Mouse (Mus musculus): ENCODE results near the gene Mapk9.

Mapk9 gene

DNA sequence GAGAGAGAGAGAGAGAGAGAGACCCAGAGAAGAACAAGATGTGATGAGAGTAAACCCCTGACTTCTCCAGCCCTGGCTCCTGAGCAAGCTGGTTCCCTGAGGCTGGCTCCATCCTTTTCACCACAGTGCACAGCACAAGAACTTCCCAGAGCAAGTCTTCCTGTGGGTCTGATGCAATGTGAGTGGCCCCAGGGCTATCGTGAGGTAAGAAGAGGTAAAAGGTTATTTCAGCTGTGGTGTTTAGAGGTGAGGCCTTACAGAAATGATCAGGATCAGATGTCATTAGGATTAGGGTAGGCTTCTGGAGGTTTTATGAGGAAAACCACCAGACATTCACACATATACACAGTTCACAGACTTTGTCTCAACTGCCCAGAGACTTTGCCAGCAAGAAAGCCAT lies 4.7 kb upstream of the Mapk9 start:
- DNase-seq = no peak

DNA sequence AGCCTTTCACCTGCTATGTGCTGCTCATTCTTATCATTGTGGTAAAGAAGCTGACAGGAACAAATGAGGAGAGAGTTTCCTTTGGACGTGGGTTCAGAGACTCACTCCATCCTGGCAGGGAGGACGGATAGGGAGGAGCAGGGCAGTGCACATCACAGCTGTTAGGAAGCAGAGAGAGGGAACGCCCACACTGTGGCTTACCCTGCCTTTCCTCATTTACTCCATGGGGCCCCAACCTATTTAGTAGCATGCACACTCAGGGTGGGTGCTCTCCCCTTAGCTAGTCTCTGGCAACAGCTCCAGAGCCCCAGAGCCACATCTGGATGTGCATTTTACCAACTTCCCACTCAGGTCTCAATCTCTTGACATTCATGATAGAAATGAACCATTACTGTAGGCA lies 3.8 kb upstream of the Mapk9 start:
- no peak for DNase-seq

DNA sequence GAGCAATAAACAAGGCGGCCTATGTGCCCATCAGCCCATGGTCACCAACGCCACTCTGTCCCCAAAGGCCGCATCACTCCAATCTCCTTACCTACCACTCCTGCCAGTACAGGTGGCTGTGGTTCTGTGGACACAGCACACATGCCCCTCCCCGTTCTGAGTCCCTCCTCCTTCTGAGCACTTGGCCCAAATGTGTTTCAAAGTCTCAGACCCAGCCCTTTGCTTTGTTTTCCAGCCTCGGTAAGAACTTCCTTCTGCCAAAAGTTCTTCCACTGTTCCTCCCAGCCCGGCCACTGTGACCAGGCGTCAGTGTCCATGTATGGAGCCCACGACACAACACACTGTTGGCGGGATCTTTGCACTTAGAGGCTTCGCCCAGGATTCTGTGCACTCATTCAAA lies 2.2 kb upstream of the Mapk9 start:
- no peak for DNase-seq

DNA sequence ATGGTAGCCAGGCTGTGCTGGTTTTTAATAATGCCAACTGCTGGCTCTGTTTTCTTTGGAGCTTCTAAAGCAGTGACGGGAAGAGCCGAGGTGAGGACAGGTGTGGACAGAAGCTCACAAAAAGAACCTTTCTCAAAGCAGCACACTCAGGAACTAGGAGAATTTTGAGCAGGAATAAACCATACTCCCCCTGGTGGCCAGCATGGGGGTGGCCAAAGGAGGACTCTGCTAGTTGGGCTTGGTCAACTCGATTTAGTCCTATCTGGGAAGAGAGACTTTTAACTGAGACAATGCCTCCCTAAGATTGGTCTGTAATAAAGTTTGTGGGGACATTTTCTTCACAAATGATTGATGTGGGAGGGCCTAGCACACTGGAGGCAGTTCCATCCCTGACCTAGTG lies 1.6 kb upstream of the Mapk9 start:
- peak; percentile 86 to 88 for DNase-seq

DNA sequence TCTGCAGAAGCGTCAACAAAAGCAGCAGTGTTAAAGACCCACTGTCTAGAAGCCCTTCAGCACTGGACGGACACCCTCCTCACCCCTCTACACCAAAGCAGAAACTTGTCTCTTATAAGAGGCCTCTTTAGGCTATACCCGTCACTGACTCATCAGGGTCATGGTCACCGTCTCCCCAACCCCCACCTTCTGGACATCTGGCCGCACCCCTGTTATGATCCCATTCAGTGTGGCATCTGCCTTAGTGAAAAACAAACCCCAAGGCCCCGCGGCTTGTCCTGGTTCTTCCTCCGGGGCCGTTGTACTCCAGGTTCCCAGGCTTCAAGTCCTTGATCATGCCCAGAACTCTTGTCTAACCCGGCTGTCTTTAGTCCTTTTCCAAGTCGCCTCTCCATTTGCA lies 593 bp upstream of the Mapk9 start:
- no peak for DNase-seq

DNA sequence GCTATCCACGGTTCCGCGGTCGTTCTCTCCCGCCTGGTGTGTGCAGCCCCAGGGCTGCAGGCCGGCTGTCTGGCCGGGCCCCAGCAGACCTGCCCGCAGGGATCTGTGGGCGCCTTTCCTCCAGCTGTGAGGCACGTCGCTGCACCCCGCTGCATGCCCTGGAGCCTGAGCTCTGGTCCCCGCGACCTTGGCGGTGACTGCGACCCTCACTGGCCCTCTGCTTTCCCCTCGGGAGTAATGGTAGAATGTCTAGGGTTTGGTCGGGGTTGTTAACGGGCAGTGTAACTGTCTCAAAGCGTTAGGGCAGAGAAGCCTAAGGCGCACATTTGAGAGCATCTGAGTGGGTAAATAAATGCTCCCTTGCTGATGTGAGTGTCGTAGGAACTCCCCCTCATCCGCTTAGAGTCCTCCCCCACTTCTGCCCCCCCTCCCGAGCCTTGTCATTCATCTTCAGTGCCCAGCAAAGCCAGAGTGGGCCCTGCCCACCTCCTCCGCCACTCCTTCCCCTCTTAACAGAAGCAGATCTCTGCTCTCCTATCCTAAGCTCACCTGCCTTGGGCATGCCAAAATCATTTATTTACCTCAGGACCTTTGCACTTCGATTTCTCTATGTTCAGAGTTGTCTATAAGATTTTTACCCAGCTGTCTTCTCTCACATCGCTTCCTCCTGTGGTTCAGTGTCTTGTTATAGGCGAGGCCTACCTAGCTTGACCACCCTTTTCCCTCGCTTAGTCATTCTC lies 690 bp downstream of the Mapk9 start:
- DNase-seq = peak in 1 of 2 experiments; percentile 48

DNA sequence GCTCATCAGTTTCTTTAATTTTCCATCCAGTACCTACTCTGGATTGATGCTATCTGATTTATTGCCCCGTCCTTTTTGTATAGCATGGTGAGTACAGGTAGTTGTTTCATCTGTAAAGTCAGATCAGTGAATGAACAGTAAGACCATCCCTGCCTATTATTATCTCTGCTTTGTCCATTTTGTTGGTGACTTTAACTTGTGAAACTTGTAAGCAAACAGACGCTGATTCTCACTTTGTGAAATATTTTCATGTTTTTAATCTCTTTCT lies 1.2 kb downstream of the Mapk9 start:
- DNase-seq = no peak

DNA sequence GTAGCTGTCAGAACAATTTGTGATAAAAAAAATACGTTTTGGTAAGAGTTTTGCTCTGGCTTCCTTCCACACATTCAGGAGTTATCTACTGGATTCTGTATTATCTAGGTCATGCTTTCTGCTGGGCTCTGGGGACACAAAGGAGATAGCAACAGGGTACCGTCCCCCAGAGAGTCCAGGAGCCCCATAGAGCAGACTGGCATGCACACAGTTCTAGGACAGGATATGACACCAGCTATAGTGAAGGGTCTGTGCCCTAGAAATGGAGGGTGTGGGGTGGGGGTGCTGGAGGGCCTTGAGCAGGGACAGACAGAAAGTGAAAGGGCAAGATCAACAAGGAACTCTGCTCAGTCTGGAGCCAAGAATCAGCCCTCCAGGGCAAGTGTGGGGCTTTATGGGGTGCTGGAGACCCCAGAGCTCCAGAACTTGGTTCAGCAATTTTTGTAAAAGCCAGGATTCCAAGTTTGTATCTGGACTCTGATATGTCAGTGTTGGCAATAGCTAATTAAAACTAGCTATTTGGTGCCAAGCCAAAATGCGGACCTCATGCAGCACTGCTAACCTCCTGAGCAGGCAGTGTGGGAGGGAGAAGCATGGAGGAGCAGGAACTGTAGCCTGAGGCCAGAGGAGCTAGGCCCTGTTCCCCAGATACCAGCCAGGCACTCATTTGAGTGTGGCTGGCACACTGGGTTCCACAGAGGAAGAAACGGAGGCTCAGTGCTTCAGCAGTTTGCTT lies 1.7 kb downstream of the Mapk9 start:
- DNase-seq = peak in 1 of 2 experiments; percentile 32

DNA sequence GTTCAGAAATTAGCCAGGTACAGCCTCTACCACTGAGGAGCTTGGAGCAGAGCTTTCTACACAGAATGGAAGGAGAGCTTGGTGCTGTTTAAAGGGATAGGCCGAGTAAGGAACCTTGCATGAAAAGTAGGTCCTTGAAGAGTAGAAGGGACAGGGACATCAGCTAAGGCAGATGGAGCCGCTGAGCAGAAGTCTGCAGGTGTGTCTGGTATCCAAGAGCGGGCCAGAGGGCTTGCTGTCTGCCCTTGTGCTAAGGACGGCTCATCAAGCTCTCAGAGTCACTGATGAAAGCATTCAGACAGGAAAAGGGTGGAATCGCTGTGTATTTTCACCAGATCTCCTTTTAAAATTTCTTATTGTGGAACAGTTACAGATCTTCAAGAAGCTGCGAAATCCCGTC lies 3.8 kb downstream of the Mapk9 start:
- no peak for DNase-seq

DNA sequence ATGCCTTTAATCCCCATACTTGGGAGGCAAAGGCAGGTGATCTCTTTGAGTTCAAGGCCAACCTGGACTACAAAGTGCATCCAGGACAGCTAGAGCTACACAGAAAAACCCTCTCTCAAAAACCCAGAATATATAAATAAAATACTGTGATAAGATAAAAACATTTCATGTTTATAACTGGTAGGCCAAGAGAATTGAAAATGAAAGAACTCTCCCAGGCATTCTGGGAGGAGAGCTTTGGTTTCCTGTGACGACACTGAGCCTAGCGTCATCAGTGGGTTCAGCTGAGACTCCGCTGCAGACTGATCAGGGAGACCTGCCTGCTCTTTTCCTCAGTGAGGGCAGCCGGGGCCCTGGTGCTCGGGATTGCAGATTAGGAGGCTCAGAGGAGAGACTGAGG lies 8.6 kb downstream of the Mapk9 start:
- no peak for DNase-seq

DNA sequence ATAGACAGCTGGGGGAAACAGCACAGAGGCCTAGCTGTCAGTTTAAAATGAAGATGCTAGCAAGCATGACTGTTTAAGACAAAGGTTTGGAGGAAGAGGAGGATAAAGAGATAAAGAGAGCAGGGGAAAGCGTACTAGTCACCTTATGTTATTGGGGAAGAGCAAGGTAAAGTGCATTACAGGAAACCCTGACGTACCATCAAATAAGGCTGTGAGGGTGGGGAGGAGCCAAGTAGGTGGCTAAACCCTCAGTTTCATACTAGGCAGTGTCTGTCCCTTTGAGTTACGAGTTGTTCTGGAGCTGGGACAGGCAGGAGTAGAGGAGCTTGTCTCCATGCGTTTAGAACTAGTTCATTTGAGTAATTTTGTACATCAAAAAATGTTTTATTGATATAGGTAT lies 14.6 kb downstream of the Mapk9 start:
- DNase-seq = no peak

DNA sequence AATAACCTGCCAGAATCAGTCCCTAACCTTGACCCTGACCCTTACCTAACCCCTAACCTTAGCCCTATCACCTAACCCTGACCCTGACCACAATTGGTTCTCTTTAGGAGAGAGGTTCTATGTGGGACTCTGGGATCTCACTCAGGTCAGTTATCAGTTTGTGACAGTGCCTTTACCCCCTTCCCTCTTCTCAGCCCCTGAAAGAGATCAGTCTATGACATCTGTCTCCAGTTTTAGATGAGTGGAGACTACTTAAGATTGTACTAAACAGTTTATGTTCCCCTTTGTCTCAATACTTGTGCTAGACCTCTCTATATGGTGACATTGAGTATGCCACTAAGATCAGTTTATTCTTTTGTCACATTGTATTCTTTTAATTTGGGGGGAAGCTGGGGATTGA lies 17.4 kb downstream of the Mapk9 start:
- no peak for DNase-seq

DNA sequence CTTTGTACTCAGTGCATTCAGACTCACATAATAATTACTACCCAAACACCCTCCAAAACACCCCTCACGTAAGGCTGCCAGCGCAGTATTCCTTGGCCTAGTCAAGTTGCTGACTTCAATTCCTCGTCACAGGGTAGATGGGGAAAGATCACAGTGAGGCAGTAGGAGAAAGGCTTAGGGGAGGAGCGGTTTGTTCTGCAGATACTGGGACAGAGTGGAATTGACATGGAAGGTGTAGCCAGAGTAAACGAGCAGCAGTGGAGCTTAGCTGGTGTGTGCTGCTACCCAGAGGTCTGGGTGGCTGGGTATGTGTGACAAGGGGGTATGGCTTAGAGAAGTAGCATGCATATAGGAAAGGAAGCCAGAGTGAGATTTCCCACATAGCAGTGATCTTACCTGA lies 20.8 kb downstream of the Mapk9 start:
- DNase-seq = no peak

DNA sequence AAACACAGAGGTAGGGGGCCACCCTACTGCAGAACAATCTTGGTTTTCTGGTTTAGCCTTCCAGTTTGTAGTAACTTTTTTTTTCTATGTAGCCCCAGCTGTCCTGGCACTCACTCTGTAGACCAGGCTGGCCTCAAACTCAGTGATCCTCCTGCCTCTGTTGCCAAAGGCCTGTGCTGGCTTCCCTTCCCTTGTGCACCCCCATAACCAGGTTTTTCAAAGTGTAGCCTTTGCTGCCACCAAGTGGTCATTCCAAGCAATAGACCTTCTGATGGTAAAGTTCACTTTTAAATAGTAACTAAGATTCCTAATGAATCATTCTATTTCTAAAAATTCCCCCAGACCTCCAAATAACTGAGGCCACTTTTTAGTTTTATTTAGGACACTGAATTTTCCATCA lies 23.2 kb downstream of the Mapk9 start:
- peak; percentile 72 to 79 for DNase-seq

DNA sequence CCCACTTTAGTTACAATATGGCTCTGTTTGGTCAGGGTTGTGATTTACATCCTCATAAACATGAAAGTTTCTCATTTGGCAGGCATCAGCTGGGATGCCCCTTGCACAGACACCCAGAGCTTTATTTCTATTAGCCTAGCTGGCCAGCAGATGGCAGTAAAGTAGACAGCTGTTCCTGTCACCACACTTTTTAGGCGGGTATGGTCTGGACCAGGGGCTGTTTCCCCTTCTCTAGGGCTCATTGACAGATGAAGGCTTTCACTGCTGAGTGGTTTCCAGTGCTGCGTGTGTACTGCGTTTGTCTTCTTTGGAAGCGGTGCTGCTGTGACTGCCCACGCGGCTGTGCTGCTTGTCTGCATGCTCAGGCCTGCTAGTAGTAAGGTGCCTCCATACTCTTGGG lies 25.4 kb downstream of the Mapk9 start:
- peak; percentile 81 to 82 for DNase-seq

DNA sequence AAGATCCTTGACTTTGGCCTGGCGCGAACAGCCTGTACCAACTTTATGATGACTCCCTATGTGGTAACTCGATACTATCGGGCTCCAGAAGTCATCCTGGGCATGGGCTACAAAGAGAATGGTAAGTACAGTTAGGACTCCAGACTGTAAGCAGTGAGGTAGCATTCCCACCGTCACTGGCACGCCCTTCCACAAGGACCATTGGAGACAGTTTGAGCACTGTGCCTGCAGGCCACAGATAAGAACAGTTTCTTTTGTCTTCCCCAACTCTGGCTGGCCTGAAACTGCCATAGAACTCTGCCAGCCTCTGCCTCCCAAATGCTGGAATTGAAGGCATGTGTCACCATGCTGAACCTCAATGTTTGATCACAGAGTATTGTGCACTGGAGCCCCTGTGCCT lies 26.2 kb downstream of the Mapk9 start:
- no peak for DNase-seq

DNA sequence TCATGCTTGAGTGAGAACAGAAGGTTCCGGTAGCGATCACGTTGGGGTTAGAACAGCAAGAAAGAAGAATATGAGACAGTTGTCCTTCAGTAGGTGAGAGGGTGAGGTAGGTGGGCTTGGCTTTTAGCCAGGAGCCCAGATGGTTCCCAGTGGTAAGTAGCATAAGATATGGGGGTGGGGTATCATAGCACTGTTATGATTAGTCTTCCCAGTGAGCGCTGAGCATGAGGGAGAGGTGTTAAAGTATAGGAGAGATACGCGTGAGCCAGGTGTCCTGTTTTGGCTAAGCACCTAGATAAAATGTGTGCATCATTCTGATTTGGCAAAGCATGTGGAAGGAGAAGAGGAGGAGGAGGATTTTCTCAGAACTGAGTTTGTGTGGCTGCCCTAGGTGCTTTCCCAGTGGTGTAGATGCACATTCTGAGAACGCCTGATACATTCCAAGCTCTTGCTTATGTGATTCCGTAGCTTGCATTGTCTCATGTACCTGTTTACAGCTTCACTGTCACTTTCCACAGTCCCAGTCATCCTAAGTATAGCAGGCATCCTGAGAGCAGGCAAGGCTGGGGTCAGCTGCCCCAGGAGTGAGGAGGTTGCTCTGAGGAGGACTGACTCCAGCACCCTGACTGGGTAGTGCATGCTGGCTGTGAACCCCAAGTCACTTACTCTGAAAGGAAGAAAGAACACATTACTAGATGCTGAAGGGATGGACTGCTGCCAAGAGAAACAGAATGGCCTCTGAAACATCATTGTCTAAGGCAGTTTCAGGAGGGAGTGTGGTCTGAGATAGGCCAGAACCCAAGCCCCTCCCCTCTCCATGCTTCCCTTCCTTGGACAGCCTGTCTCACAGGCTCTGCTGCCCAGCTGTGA lies 30.6 kb downstream of the Mapk9 start:
- peak; percentile 84 to 87 for DNase-seq

DNA sequence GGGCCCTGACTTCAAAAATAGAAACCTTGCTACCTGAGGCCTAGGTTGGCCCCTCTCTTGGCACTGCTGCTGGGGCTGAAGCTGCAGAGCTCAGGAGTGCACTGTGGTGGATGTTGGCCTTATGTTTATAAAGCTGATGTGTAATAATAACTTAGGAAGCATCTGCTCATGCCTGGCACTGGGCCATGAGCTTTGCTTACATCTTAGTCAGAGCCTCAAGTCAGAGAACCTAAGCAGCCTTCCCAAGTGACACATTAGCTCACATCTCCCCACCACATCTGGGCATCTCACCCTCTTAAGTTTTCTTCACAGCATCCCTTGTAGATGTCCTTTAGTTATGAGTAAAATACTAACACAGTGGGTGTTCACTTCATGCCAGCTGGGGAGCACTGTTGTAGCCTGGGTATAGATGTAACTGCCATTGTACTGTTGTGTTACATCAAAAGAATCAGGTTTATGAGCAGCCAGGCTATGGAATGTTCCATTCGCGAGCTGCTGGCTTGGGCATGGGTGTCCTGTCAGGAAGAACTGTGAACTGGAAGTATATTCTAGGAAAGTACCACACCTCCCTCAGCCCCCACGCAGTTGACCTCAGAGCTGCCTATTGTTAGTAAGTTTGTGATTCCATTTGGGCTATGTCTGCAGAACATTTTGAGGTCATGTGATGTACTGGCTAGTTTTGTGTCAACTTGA lies 33.5 kb downstream of the Mapk9 start:
- no peak for DNase-seq

DNA sequence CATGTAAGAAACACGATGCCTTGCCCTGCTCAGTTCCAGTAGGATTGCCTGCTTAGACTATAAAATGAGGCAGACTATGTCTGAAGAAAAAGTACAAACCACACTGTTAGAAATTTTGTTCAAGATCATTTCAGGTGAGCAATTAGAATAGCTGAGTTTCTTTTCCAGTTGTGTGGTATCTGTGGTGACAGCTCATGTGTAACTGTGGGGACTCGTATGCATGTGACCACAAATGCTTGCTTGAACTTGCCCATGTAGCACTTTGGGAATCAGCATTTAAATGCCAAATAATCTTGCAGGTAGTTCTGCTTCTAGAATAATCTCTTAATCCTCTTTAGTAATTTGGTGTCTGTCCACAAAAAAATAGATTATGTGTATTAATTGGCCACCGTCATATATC lies 36.8 kb downstream of the Mapk9 start:
- no peak for DNase-seq

DNA sequence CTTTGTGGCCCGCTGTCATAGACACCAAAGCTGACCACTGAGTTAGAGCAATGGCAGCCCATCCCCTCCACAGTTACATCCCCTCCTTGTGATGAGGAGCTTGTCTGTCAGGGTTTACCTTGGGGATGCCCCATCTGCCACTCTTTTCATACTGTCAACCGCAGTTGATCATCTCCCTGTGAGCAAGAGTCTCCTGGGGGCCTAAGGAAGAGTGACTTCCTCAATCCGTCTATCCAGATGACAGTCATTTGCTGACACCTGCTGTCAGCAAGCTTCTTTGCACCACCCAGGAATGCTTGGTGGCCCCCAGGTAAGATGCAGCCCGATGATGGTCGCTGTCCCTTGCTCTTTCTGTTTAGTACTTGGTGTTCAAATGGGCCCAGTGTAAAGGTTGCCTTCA lies 41.9 kb downstream of the Mapk9 start:
- DNase-seq = no peak

DNA sequence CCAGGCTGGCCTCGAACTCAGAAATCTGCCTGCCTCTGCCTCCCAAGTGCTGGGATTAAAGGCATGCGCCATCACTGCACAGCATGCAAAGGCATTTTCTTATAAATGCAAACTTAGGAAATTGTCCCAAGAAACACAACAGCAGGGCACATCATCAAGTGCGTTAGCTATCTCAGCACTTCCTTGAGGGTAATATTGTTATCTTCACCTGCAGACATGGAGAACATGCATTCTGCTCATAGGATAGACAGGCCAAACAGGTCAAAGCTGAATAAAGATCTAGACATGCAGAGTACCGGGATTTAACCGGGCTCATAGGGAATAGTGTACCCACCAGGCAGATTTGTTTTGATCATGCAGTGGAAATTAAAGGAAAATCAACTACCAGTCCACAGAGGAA lies 45.4 kb downstream of the Mapk9 start:
- no peak for DNase-seq

DNA sequence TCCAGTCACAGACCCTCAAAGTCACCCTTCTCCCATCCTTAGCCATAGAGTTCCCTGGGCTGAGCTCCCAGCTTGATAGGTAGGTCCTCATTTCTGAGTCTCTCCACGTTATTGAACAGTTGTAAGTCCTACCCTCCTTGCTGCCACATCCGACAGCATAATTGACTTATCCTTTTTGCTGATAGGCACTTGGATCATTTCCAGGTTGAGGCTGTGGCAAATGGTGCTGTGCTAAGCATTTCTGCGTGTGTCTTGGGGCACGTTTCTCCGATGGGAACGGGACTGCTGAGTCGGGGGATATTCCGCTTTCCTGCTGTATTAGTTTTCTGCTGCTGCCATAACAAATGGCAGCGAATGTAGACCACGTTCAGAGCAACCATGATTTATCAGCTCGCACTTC lies 47.3 kb downstream of the Mapk9 start:
- no peak for DNase-seq

DNA sequence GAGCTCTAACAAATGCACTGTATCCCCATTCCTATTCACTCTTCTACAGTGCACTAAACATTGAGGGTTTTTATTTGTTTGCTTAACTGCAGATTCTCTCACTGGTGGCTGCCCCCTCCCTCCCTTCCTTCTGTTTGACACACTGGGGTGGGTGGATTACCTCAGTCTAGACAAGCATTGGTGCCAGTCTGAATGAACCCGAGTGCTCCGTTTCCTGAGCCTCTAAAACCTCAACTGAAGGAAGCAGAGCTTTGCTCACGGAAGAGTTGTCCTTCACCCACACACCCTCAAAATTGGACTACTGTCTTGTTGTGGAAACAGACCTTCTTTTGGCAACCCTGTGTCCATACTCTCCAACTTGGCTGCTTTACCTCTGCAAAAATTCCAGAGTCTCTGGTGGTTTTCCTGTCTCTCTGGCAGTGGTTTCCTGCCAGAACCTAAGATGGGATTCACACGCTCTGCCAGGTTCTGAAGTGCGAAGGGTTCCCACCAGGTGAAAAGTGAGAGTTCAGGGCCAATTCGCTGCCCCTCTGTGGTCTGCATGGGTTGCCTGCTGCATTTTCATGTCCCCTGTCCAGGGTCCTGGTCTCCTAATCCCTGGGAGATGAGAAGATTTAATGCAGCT lies 49.5 kb downstream of the Mapk9 start:
- peak; percentile 44 to 45 for DNase-seq
